Mouse (Mus musculus) intestine, postnatal 0 days (tissue): ENCODE data around the gene Gm10198. TPM values are rescaled to one million over a fixed set of nuclear protein-coding genes. Genes with fewer than 3 reads are reported as not detected.

ENCODE experiments used
- ATAC-seq: fragments of 200-750 bp; cut with Nextera tagmentation; 2 replicates; pipeline ENCODE4 v1.8.0; 2017; ENCODE audit warnings: mild to moderate bottlenecking, moderate TSS enrichment, moderate library complexity
- H3K27ac ChIP-seq: fragments of 300-500 bp; sonication (generic); 2 replicates; pipeline ENCODE4 v1.5.1; 2014; ENCODE audit warnings: mild to moderate bottlenecking, low read depth, low read length, moderate library complexity
- H3K27me3 ChIP-seq: fragments of 300-500 bp; sonication (generic); replicated peaks from 2 replicates; pipeline ENCODE4 v1.6.1; 2014; ENCODE audit warnings: low read length, mixed read lengths; ENCODE audit not compliant: control insufficient read depth, insufficient read depth
- H3K36me3 ChIP-seq: fragments of 300-500 bp; sonication (generic); 2 replicates; pipeline ENCODE4 v1.6.1; 2014; ENCODE audit warnings: mild to moderate bottlenecking, moderate library complexity; ENCODE audit not compliant: control insufficient read depth, insufficient read depth
- H3K4me1 ChIP-seq: fragments of 300-500 bp; sonication (generic); replicated peaks from 2 replicates; pipeline ENCODE4 v1.6.1; 2014; ENCODE audit warnings: antibody characterized with exemption, low read length, mixed read lengths; ENCODE audit not compliant: control insufficient read depth, insufficient read depth
- H3K4me2 ChIP-seq: fragments of 300-500 bp; sonication (generic); replicated peaks from 2 replicates; pipeline ENCODE4 v1.6.1; 2014; ENCODE audit warnings: low read depth, mild to moderate bottlenecking, moderate library complexity
- H3K4me3 ChIP-seq: fragments of 300-500 bp; sonication (generic); 2 replicates; pipeline ENCODE4 v1.5.1; 2014; ENCODE audit warnings: low read depth, low read length
- H3K9ac ChIP-seq: fragments of 300-500 bp; sonication (generic); 2 replicates; pipeline ENCODE4 v1.6.1; 2014; ENCODE audit warnings: mild to moderate bottlenecking, low read depth, low read length
- H3K9me3 ChIP-seq: fragments of 300-500 bp; sonication (generic); 2 replicates; pipeline ENCODE4 v1.6.1; 2016; ENCODE audit warnings: mixed run types; ENCODE audit not compliant: control insufficient read depth
- CTCF ChIP-seq: sonication (generic); IDR thresholded peaks from 2 replicates; pipeline ENCODE4 v1.5.1; 2016; ENCODE audit warnings: low read depth, mild to moderate bottlenecking, control low read depth, antibody characterized with exemption, moderate library complexity
- WGBS: fragments of 180-500 bp; shearing (Covaris S2); extraction: QIAGEN DNeasy Blood & Tissue Kit; methylation state at CpG from one replicate; pipeline ENCODE4 v1.1.7; 2014; 5-methylcytosine and 5-hydroxymethylcytosine counted together
- polyA plus RNA-seq: library from polyadenylated mRNA; unstranded; fragments of >200 nt; fragmentation: Nextera tagmentation; extraction: Ambion mirVana; gene quantifications from 2 replicates; pipeline ENCODE4 v1.2.1, GENCODE M21; 2015

Gm10198 gene
- polyA plus RNA-seq, 1 experiment from 2014 or later, result not detected

DNA sequence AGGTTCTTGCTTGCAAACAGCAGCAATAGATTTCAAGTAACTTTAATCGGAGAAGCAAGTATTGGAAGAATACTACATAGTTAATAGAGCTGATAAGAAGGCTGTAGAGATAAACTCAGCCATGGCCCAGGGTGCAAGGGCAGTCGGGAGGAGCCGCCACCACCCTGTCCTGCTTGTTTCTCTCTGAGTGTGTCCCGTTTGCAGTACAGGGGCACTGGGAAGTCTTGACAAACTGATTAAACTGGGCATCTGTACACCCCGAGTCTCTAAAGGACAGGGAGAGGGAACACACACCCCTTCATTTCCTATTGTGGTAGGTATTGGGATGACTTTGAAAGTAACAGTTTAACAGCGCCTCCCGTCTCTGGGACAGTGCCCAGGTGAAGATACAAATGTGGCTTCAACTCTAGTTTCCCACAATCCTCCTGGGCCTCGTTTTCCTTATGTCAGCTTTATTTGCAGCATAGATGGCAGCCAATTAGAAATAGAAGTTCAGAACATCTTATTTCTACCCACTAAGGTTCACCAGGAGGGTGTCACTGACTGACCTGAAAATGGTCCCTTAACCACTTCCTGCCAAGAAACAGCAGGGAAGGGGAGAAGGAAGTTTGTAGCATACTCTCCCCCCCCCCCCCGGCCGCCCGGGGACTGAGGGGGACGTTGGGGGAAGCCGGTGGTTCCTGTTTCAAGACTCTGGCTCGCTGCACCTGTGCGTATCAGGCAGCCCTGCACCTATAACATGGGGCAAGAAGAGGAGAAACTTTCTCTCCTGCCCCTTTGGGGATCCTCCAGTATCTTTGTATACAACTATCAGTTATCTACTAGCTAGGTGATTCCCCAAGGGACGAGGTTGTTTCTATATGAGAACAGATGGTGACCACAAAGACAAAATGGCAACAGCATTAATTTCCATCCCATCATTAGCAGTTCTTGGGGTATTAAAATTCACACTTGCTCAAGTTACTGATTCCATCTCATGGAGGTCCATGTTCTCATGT lies 41.9 kb downstream of the Gm10198 start:
- no peak overlapping the region for H3K9ac ChIP-seq
- H3K9me3 ChIP-seq, result no peaks in the 10 kb centered on the region
- no peaks in the 10 kb centered on the region for H3K4me1 ChIP-seq
- no peak for ATAC-seq
- no peak overlapping the region for H3K27ac ChIP-seq
- H3K4me2 ChIP-seq, result no peak overlapping the region
- H3K36me3 ChIP-seq, result no peaks in the 10 kb centered on the region
- no peaks in the 10 kb centered on the region for H3K27me3 ChIP-seq
- TF ChIP-seq CTCF, result no peak
- H3K4me3 ChIP-seq, result no peak overlapping the region
- WGBS, result 67% methylated on average over 15 of the region's 16 CpGs

DNA sequence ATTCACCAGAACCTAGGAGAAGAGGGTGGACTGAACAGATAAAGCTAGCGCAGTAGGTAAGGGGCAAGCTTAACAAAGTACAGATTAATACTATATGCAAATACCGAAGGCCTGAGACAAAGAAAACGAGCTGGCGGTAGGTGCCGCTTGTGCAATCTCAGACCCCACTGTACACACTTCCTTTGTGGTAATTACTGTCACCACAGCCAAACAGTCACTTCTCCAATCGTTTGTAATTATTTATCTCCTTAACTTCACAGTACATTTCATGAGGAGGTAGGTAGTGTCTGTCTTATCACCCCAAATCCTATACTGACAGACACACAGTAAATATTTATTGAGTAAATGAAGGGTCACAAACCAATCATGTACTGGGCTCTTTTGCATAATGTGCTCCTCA lies 47.7 kb downstream of the Gm10198 start:
- no peaks in the 10 kb centered on the region for H3K27me3 ChIP-seq
- no peaks in the 10 kb centered on the region for H3K4me1 ChIP-seq
- no peaks in the 10 kb centered on the region for H3K36me3 ChIP-seq
- no peak overlapping the region for H3K4me2 ChIP-seq
- no peak overlapping the region for H3K9ac ChIP-seq
- no peak for ATAC-seq
- no peak for TF ChIP-seq CTCF
- H3K4me3 ChIP-seq, result no peak overlapping the region
- WGBS, result 83% methylated on average over 6 of the region's 6 CpGs
- H3K27ac ChIP-seq, result no peak overlapping the region
- no peaks in the 10 kb centered on the region for H3K9me3 ChIP-seq

Other genes starting within 250 kb of the Gm10198 start
- gene Gpbp1, start 102.7 kb upstream of the Gm10198 start, polyA plus RNA-seq, result 33.2 and 36.3 TPM in 2 replicates
- gene Gm49496, start 42.8 kb upstream of the Gm10198 start, polyA plus RNA-seq, result not detected in 2 replicates
- gene Mier3, start 88.2 kb downstream of the Gm10198 start, polyA plus RNA-seq, result 6.0 and 6.9 TPM in 2 replicates
- gene Map3k1, start 216.2 kb downstream of the Gm10198 start, polyA plus RNA-seq, result 11.8 and 14.6 TPM in 2 replicates